8 mouse cellular contexts compared by ENCODE assay signal in the genomic region with DNA sequence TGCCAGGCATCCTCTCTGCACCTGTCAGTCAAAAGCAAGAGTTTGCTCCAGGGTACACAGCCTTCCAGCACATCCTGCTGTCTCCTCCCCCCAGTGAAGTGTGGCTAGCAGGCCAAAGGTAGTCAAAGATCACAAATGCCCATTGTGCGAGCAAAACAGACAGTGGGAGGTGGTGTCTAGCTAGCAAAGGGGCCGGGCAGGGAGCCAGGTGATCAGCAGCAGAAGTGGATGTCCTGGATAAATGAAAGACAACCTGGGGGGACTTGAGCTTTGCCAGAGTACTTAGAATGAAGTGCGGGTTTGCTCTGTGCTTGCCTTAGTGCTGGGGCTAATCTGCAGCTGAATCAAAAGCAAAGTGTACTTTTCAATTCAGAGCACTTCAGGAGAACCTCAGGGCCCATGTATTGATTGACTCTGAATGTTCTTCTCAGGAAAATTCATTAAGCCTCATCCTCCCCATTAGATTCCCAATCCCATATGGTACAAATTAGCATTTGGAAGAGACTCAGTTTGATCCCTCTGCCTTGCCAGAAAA.
DNase-seq lines count a peak whose midpoint lies in the region; TF ChIP-seq lines count a peak whose summit lies in the region.

No protein-coding gene starts in this region.

- DNase-seq in embryo, embryonic 10 days (ENCODE audit: low spot score), result peak; percentile 3
- DNase-seq in embryo, embryonic 9.5 days (ENCODE audit: extremely low spot score), result no peak
- DNase-seq in right cerebral cortex, postnatal 14 days, result peak; percentile 19
- no peak for DNase-seq in right cerebral cortex, postnatal 25 days
- DNase-seq in kidney, adult 2 months, result peak; percentile 81
- no peak for DNase-seq in thymus, postnatal 36 days
- no peak for DNase-seq in natural killer cell, adult 2 months (ENCODE audit: low spot score in 2 of 2)
- DNase-seq in left cerebral cortex, adult 8-10 months (ENCODE audit: low spot score in 2 of 2), result no peak

- H3K4me3 ChIP-seq in kidney, adult 2 months (ENCODE audit: insufficient read depth, low read depth, low read length), result no peak overlapping the region

- H3K27me3 ChIP-seq in kidney, adult 2 months (replicated peaks; ENCODE audit: control insufficient read depth, insufficient read depth, low read length), result no peaks in the 10 kb centered on the region

- TF ChIP-seq POLR2A in kidney, adult 2 months (IDR thresholded peaks at IDR 0.05; ENCODE audit: low read depth, low read length), result no peak

- H3K27ac ChIP-seq in kidney, adult 2 months (ENCODE audit: insufficient read depth, low read depth, low read length), result no peak overlapping the region

- no peaks in the 10 kb centered on the region for H3K36me3 ChIP-seq in kidney, adult 2 months (ENCODE audit: control insufficient read depth, insufficient read depth, low read length)

- WGBS in kidney, adult 2 months, result 65% methylated on average over 3 of the region's 3 CpGs

- peaks cover 3% of the 10 kb centered on the region; the same call in 1 of the 2 replicates for H3K4me1 ChIP-seq in kidney, adult 2 months (ENCODE audit: control insufficient read depth, insufficient read depth, low read length)

- no peak for TF ChIP-seq CTCF in kidney, adult 2 months (conservative IDR thresholded peaks at IDR 0.05; ENCODE audit: insufficient read depth, insufficient read length, low read depth, low read length)

Comparison
In these comparisons a context has a peak if more than half of its experiments do, and no peak if none do; other contexts are left out.
1. DNase-seq: peak in embryo, embryonic 10 days (single experiment), right cerebral cortex, postnatal 14 days (single experiment) and kidney, adult 2 months (single experiment); none in embryo, embryonic 9.5 days (single experiment), right cerebral cortex, postnatal 25 days (single experiment), thymus, postnatal 36 days (0 of 2), natural killer cell, adult 2 months (0 of 2) and left cerebral cortex, adult 8-10 months (0 of 2).